Mouse (Mus musculus) intestine, embryonic 14.5 days (tissue): Measurements from ENCODE around the gene Nat8l. TPM values are rescaled to one million over a fixed set of nuclear protein-coding genes. Genes with fewer than 3 reads are reported as not detected.
A peak's percentile ranks its signal among the peaks of the same experiment; 100 is the strongest.

Source experiments
- ATAC-seq: fragments of 200-750 bp; cut with Nextera tagmentation; replicated peaks from 2 replicates; pipeline ENCODE4 v1.8.0; 2017; ENCODE audit warnings: low read depth, moderate number of reproducible peaks, moderate TSS enrichment, moderate library complexity; ENCODE audit not compliant: low FRiP score, low TSS enrichment
- DNase-seq: peaks from one replicate; pipeline ENCODE4 v3.0.0-alpha.2; 2018; ENCODE audit warnings: low spot score
- H3K27ac ChIP-seq: fragments of 300-500 bp; sonication (generic); 2 replicates; pipeline ENCODE4 v1.5.1; 2014; ENCODE audit warnings: low read depth, mild to moderate bottlenecking, control low read depth
- H3K27me3 ChIP-seq: fragments of 300-500 bp; sonication (generic); replicated peaks from 2 replicates; pipeline ENCODE4 v1.6.1; 2014; ENCODE audit warnings: low read length, control low read depth; ENCODE audit not compliant: control insufficient read depth, insufficient read depth
- H3K36me3 ChIP-seq: fragments of 300-500 bp; sonication (generic); 2 replicates; pipeline ENCODE4 v1.6.1; 2014; ENCODE audit warnings: low read length, control low read depth; ENCODE audit not compliant: control insufficient read depth, insufficient read depth
- H3K4me1 ChIP-seq: fragments of 300-500 bp; sonication (generic); replicated peaks from 2 replicates; pipeline ENCODE4 v1.6.1; 2014; ENCODE audit warnings: low read length, control low read depth, mixed read lengths; ENCODE audit not compliant: control insufficient read depth, insufficient read depth
- H3K4me2 ChIP-seq: fragments of 300-500 bp; sonication (generic); 2 replicates; pipeline ENCODE4 v1.6.1; 2014; ENCODE audit warnings: low read length
- H3K4me3 ChIP-seq: fragments of 300-500 bp; sonication (generic); 2 replicates; pipeline ENCODE4 v1.5.1; 2014; ENCODE audit warnings: low read depth, low read length, control low read depth, mixed read lengths
- H3K9ac ChIP-seq: fragments of 300-500 bp; sonication (generic); 2 replicates; pipeline ENCODE4 v1.6.1; 2014; ENCODE audit warnings: mild to moderate bottlenecking, low read length
- H3K9me3 ChIP-seq: fragments of 300-500 bp; sonication (generic); 2 replicates; pipeline ENCODE4 v1.6.1; 2016; ENCODE audit warnings: low read length, control low read depth; ENCODE audit not compliant: control insufficient read depth
- WGBS: fragments of 180-500 bp; shearing (Covaris S2); extraction: QIAGEN DNeasy Blood & Tissue Kit; methylation state at CpG from one replicate; pipeline ENCODE4 v1.1.7; 2014; 5-methylcytosine and 5-hydroxymethylcytosine counted together
- polyA plus RNA-seq: library from polyadenylated mRNA; unstranded; fragments of >200 nt; fragmentation: Nextera tagmentation; extraction: Ambion mirVana; gene quantifications from 2 replicates; pipeline ENCODE4 v1.2.1, GENCODE M21; 2014

Nat8l gene
- polyA plus RNA-seq, 1 experiment from 2014 or later: 0.39 TPM

DNA sequence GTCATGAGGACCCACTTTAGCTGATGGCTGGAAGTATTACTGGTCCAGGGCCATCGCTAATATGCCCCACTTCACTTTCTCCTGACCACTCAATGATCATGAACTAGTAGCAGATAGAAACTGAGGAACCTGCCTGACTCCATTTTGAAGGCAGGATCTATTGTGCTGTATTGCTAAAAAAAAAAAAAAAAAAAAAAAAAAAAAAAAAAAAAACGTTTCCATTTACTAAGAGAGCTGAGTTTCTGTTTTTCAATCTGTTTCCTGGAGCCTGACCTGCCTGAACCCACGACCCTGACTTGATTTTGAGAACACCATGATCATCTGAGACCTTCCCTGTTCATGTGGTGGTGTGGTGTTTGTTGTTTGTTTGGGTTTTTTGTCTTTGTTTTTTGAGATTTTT, 19.5 kb upstream of the Nat8l start:
- Histone ChIP-seq H3K9me3 (no peaks in the 10 kb centered on the region), H3K9ac (no peak overlapping the region), H3K4me2 (no peak overlapping the region), H3K4me1 (no peaks in the 10 kb centered on the region), H3K4me3 (no peak overlapping the region), H3K27me3 (no peaks in the 10 kb centered on the region), H3K36me3 (no peaks in the 10 kb centered on the region), H3K27ac (no peak overlapping the region)
- WGBS: 43% methylated on average over 3 of the region's 3 CpGs
- no peak for DNase-seq
- no peak for ATAC-seq

DNA sequence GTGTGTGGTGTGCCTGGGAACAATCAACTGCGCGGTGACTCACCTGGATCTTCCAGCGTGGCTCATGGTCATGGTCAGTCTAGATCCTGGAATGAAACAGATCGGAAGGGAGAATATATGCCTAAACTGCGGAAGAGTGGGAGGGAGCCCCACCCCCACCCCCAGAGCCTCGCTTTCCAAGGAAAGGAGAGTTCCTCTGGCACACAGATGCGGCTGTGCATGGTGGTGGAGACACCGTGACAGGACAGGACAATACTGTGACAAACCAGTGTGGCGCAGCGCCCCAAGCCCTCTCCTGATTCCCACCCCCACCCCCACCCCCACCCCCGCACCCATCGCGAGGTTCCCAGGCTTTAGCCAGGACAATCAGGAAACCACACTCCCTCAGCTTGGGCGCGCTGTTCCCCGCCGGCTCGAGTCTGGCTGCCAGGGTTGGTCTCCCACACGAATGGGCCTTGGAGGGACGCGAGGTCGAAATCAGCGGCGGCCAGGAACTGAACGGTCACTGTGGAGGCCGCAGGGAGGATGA, 13.0 kb upstream of the Nat8l start:
- H3K27ac ChIP-seq: peak overlapping the region; percentile 17
- WGBS: 4% methylated on average over 25 of the region's 26 CpGs
- H3K9ac ChIP-seq: peak overlapping the region; percentile 53
- DNase-seq (no peak), ATAC-seq (peak; percentile 25; the same call in 1 of the 2 replicates)
- peaks cover 3% of the 10 kb centered on the region; the same call in 1 of the 2 replicates for H3K4me1 ChIP-seq
- peak overlapping the region; percentile 95 for H3K4me2 ChIP-seq
- H3K4me3 ChIP-seq: peak overlapping the region; percentile 85
- H3K36me3 ChIP-seq: no peaks in the 10 kb centered on the region
- H3K9me3 ChIP-seq: no peaks in the 10 kb centered on the region
- H3K27me3 ChIP-seq: no peaks in the 10 kb centered on the region

DNA sequence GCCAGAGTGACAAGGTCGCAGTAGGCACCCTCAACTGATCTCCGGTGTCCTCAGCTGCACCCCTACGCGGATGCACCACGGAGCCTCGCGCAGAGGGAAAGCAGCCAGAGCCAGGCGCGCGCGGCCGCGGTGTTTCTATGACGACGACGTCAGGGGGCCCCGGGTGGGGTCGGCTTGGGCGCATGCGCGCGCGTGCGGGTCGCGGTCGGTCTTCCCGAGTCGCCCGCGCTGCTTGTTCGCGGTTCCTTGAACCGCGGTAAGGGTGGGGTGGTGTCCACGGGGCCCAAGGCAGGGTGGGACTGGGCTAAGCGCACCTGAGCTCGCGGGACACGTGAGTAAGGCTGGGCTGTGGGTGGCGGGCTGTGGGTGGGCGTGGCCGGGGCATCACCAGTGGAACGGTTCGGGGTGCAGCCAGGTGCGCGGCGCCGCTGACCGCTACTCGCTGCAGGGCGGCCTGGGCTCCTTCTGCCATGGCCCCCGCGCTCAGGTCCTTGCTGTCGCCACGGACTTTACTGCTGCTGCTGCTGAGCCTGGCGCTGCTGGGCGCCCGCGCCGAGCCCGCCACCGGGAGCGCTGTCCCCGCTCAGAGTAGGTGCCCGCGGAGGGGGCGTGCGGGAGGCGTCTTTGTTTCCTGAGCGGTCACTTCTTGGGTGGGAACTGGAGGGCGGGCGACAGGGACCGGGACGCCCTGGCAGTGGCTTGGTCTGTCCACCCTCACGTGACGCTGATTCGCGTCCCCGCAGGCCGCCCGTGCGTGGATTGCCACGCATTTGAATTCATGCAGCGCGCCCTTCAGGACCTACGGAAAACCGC, 12.3 kb upstream of the Nat8l start, which contains the start of gene Gm1673:
Gene Gm1673 (plus strand): TSS at position 125 of the 813 bp plus-strand sequence.
- peak within 1 kb of the TSS; percentile 85 for H3K4me3 ChIP-seq
- ATAC-seq (peak; percentile 89), DNase-seq (peak; percentile 94)
- H3K36me3 ChIP-seq: no peaks in the 10 kb centered on the region
- WGBS: under 1% methylated on average over 85 of the region's 88 CpGs
- H3K4me2 ChIP-seq: peak within 1 kb of the TSS; percentile 95
- peak within 1 kb of the TSS; percentile 17 for H3K27ac ChIP-seq
- H3K4me1 ChIP-seq: peaks cover 3% of the 10 kb centered on the region; the same call in 1 of the 2 replicates
- H3K27me3 ChIP-seq: no peaks in the 10 kb centered on the region
- H3K9me3 ChIP-seq: no peaks in the 10 kb centered on the region
- H3K9ac ChIP-seq: peak within 1 kb of the TSS; percentile 53

DNA sequence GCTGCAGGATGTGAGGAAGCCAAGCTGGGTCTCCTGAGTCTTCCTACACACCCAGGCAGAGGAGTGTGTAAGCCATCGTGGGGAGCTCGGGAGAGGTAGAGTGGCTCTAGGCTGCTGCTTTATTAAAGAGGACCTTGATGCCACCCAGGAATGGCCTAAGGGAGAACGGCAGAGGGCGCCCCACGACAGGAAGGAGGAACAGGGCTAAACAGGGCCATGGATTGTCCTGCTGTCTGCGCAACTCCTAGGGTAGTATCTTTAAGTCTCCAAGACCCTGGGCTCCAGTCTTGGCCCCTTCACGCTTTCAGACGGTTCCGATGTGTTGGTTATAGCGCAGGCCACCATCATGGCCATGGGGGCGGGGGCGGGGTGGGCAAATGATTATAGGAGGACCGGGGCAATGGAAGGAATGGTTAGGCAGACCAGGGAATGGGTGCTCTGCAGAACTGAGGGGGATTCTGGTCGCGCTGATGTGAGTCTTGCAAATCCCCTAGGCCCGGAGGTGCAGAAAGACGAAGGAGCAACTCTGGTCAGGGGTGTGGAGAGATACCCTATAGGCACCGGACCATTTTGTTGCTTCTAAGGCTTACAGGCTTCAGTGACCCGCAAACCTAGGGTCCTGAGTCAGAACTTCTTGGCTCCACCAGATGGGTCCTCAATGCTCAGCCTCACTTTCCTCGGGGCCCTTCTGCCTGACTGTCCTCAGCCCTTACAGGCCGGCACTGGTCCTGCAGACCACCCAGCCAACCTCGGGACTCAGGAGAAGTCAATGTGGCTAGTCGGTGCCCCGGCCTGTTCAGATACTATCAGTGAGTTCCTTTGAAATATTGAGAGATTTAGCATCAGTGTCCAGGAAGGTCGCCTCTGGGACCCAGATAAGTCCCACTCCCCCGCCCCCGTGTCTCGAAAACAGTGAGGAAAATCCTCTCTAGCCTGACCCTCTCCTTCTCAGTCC, 836 bp upstream of the Nat8l start:
- Histone ChIP-seq H3K4me3 (peak overlapping the region; percentile 57), H3K4me1 (peaks cover 4% of the 10 kb centered on the region; the same call in 1 of the 2 replicates), H3K9me3 (no peaks in the 10 kb centered on the region), H3K36me3 (no peaks in the 10 kb centered on the region), H3K9ac (no peak overlapping the region), H3K27ac (no peak overlapping the region), H3K4me2 (peak overlapping the region; percentile 96), H3K27me3 (peaks cover 56% of the 10 kb centered on the region)
- peak; percentile 61 for DNase-seq
- WGBS: 31% methylated on average over 28 of the region's 28 CpGs
- no peak for ATAC-seq

DNA sequence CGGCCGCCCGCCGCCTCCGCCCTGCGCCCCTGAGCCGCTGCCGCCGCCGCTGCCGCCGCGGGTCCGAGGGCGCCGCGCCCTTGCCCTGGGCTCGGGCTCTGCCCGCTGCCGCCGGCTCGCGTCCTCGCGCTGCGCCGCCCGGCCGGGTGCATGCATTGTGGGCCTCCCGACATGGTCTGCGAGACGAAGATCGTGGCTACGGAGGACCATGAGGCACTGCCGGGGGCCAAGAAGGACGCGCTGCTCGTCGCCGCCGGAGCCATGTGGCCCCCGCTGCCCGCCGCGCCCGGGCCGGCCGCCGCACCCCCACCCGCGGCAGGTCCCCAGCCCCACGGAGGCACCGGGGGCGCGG, 886 bp downstream of the Nat8l start:
- Histone ChIP-seq H3K4me3 (peak overlapping the region; percentile 57), H3K9ac (peak overlapping the region; percentile 7; the same call in 1 of the 2 replicates), H3K4me1 (peaks cover 4% of the 10 kb centered on the region; the same call in 1 of the 2 replicates), H3K27ac (no peak overlapping the region), H3K36me3 (no peaks in the 10 kb centered on the region), H3K27me3 (peaks cover 56% of the 10 kb centered on the region), H3K9me3 (no peaks in the 10 kb centered on the region), H3K4me2 (peak overlapping the region; percentile 96)
- DNase-seq (no peak), ATAC-seq (no peak; the same call in 1 of the 2 replicates)
- WGBS: 0% methylated on average over 29 of the region's 55 CpGs

DNA sequence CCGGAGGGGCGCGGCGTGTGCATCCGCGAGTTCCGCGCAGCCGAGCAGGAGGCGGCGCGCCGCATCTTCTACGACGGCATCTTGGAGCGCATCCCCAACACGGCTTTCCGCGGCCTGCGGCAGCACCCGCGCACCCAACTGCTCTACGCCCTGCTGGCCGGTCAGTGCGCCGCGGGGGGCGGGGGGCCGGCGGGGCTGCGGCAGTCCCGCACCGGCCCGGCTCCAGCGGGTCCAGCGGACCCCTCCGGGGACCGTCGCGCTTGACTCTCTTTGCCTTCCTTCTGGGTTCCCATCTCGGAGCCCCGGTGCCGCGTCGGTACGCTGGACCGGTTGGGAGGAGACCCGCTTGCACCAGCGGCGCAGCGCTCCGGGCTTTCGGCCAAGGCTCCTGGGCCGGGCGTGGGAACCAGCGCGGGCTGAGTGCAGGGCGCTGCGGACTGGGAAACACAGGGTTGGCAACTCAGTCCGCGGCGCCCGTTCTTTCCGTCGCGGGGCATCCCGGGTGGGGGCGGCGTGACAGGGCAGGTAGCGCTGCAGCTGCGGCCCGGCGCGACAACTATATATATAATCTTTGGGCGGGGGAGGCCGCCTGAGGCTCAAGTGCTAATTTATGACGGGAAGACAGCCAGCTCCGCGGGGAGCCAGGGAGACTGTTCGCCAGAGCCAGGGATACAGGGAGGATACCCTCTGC, 1.4 kb downstream of the Nat8l start:
- Histone ChIP-seq H3K27ac (no peak overlapping the region), H3K9ac (no peak overlapping the region; the same call in 1 of the 2 replicates), H3K4me2 (peak overlapping the region; percentile 96), H3K4me1 (peaks cover 4% of the 10 kb centered on the region; the same call in 1 of the 2 replicates), H3K9me3 (no peaks in the 10 kb centered on the region), H3K27me3 (peaks cover 56% of the 10 kb centered on the region), H3K4me3 (peak overlapping the region; percentile 57), H3K36me3 (no peaks in the 10 kb centered on the region)
- WGBS: under 1% methylated on average over 66 of the region's 80 CpGs
- ATAC-seq: peak; percentile 24; the same call in 1 of the 2 replicates
- peak; percentile 77 for DNase-seq

DNA sequence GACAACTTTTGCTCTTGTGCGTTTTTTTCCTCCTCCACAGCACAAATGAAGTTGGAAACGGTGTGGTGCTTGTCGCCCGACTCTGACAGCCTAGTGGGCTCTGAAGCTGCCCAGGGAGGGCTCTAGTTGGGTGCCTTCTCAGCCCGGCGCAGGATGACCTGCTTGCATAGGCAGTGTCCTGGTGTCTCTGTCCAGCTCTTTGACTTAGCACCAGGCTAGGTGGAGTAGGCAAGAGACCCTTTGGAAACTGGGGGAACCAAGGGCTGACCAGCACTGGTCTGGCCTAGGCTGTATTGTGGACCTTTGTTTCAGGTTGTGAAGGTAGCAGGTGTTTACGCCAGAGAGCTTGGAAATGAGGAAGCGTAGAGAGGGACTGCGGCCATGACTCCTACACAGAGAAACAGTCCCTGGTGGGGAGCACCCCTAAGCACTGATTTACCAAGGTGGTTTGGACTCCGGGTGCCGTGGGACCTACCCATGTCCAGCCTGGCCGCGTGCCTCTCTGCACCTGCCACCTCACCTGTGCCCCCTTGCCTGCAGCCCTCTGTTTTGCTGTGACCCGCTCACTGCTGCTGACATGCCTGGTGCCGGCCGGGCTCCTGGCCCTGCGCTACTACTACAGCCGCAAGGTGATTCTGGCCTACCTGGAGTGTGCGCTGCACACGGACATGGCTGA, 2.2 kb downstream of the Nat8l start:
- H3K9ac ChIP-seq: no peak overlapping the region
- H3K4me1 ChIP-seq: peaks cover 4% of the 10 kb centered on the region; the same call in 1 of the 2 replicates
- ATAC-seq (no peak), DNase-seq (peak; percentile 49)
- no peaks in the 10 kb centered on the region for H3K36me3 ChIP-seq
- WGBS: 72% methylated on average over 20 of the region's 20 CpGs
- H3K4me3 ChIP-seq: peak overlapping the region; percentile 57; the same call in 1 of the 2 replicates
- H3K9me3 ChIP-seq: no peaks in the 10 kb centered on the region
- H3K4me2 ChIP-seq: peak overlapping the region; percentile 96
- peaks cover 56% of the 10 kb centered on the region for H3K27me3 ChIP-seq
- H3K27ac ChIP-seq: no peak overlapping the region
